Mouse (Mus musculus) inflammation-experienced regulatory T-cells, adult 6 months (primary cell): ENCODE measurements around the gene Mmp11. TPM values are rescaled to one million over a fixed set of nuclear protein-coding genes. Genes with fewer than 3 reads are reported as not detected.

Experiments used
- ATAC-seq: one replicate; pipeline ENCODE4 v1.8.0; 2017
- polyA plus RNA-seq, 3 experiments: library from polyadenylated mRNA; unstranded; fragments of 100-300 nt; shearing (Covaris generic); gene quantifications; one replicate each; pipeline ENCODE4 v1.2.1; 2017

Mmp11 gene
- 1 to 10 TPM in 2 of 3 experiments, under 1 TPM in 1; 0.91 to 7.7 (median 4.4) TPM for polyA plus RNA-seq

DNA sequence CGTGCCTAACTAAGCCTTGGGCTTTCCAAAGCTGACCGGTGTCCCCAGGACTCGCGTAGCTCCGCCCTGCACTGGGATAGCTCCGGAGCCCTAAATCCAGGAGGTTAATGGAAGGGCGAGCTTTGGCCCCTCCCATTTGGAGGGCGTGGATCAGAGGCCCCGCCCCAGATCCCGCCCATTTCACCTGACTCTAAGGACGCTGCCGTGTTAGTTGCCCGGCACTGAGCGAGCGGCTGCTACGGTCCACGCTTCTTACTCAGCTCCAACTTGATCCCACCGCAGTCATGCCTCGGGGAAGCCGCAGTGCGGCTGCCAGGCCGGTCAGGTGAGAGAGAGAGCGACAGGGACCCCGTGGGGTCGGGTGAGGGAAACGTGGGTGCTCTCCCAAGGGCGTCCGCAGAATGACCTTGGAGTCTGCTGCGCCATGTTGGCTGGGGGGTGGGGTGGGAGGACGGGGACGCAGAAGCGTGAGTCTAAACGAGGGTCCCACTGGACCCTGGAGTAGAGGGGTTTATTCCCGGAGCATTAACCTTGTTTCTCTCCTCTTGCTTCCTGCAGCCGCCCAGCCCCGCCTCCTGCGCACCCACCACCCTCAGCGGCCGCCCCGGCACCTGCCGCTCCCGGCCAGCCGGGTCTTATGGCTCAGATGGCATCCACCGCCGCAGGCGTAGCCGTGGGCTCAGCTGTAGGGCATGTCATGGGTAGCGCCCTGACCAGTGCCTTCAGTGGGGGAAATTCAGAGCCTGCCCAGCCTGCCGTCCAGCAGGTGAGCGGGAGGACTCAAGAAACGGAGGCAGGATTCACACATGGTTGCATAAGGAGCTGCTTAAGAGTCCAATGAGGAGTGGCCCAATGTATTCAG is at the start of gene Mmp11:
Gene Mmp11, minus strand, starts transcription at position 817 of the 862 bp plus-strand sequence.
- peak; percentile 73 for ATAC-seq

DNA sequence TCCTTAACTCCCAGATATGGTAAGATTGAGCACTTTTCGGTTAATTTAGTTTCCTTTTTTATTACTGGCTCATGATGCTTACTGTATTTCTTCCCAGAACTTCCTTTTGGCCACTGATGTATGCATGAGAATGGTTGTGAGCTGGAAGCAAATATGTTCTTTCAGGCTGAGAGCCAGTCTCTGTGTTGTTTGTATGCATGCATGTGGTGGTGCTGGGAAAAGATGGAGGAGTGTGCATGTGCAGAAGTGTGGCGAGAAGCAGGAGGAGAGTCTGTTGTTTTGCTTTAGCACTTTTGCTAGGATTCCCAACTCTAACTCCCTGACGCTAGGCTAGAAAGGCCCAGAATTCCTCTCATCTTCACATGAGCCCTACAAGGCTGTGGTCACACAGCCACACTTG is 43.1 kb upstream of the Mmp11 start:
- ATAC-seq, result no peak

DNA sequence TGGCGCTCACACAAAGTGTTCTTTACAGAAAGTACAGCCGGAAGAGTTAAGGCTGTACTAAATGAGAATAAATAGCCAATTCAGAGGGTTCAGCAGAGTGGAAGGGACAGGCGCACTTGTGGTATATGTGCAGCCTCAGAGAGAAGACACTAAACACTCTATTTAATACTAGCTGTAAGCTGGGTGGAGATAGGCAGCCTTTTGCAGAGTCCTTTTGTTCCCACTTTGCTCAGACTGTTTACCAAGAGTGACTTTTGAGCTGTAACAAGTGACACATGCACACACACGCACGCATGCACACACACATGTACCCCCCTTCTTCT is 42.5 kb upstream of the Mmp11 start:
- no peak for ATAC-seq

DNA sequence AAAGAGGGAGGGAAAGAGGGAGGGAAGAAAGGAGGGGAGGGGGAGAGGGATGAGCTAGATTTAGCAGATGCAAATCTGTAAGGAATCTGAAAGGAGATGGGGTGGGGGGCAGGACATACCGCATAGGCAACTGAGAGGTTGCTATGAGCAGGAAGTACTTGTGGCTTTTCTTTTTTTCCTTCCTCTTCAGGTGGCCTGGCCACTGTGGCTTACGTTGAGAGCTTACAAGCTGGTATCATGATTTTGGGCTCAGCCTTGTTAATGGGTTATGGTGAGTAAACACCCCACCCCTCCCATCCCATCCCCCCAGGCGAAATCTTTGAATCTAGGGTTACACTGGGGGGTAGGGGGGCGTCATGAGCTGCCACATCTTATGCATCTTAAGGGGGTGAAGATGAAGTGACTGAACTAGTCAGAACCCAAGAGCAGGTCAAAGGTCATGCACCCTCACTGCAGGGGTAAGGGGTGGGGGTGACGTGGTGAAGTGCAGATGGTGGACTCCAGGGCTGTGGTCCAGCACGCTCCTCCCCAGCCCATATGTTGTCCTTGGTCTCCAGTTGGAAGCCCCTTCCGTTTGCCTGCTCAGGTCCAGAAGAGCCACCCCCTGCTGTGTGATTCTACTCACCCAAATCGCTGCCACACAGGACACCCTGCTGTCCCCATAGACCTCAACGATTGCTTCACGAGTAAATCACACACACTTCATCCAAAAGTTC is 42.0 kb upstream of the Mmp11 start:
- ATAC-seq, result peak; percentile 61

DNA sequence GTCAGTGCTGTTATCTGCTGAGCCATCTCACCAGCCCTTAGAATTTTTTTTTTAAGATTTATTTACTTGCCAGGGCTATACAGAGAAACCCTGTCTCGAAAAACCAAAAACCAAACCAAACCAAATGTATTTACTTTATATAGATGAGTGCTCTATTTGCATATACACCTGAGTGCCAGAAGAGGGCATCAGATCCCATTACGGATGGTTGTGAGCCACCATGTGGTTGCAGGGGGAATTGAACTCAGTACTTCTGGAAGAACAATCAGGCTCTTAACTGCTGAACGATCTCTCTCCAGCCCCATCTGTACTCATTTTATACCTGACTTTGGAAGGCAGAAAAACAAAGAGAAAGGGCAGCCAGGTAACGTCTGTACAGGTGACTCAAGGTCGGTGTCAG is 38.9 kb upstream of the Mmp11 start:
- ATAC-seq, result peak; percentile 81

DNA sequence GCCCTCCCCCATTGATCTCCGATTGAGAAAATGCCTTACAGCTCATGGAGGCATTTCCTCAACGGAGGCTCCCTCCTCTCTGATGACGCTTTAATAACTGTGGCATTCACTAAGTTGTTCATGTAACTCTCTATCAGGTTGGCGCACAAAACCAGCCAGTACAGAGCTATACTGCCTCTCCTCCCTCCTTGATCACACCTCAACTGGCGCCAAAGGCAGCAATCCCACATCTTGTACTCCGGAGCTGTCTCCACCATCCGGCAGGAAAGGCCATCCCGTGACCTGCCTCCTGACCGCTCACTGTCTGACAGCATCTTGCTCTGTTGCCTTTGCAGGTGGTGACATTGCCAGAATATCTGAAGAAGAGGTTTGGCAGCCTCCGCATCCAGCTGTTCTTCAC is 37.5 kb upstream of the Mmp11 start:
- no peak for ATAC-seq

DNA sequence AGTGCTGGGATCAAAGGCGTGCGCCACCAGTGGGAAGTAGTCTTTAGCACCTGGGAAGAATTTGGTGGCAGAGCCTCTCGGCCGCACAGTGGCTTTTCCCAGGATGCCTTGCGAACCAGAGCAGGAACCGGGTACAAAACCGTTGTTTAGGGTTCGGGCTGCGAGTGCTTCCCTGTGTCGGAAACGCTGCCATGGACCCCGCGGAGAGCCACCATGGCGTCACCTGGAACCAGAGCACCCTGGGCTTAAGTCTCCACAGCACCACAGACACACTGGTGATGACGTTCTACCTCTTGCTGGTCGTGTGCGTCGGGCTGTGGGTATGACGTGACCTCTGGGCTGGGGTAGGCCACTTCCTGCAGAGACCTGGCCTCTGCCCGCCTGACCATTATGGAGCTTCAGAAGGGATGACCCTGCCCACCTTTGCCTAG is 18.1 kb upstream of the Mmp11 start, which contains the start of gene Gm5134:
Gene Gm5134, plus strand, starts transcription at position 134 of the 431 bp plus-strand sequence.
- ATAC-seq, result peak; percentile 47

DNA sequence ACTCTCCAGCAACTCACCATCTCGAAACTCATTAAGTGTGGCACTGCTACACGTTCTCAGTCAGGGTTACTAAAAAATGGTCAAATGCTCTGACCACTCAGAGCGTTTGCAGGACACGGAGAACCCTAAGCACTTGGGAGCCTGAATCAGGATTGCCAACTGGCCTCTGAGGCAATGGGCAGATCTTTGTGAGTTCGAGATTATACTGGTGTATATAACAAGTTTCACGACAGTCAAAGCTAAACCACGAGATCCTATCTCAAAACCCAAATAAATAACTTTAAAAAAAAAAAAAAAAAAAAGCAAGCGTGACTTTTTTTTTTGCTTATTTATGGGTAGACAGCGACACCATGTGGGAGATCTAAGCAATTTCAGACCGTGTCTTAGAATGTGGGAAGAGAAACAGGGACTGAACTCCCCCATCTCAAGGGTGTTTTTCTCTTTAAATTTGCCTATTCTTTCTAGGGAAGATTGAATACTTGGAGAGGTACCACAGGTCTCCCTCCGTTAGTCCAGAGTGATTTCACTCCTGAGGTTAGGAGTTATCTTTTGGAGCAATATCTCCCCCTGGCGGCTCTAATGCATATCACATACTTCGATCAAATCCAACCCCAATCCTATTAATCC is 15.2 kb upstream of the Mmp11 start:
- ATAC-seq, result peak; percentile 69

DNA sequence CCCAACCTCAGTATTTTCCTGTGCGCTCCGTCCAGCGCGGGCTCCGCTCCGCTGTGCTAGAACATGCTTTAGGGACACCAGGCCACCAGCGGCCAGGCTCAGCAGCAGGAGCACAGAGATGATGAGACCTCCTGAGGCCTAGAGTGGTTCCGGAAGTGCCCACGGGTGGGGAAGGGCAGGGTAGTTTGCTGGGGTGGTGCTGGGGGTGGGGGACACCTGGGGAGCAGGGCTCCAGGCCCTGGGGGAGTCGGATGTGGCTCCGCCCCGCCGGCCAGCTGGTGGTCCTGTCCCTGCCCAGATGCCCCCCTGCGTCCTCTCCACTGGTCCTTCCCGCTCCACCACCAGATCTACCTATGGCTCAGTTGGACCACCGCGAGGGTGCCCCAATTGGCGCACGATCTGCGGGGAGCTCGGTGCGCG is 14.5 kb upstream of the Mmp11 start:
- ATAC-seq, result no peak

DNA sequence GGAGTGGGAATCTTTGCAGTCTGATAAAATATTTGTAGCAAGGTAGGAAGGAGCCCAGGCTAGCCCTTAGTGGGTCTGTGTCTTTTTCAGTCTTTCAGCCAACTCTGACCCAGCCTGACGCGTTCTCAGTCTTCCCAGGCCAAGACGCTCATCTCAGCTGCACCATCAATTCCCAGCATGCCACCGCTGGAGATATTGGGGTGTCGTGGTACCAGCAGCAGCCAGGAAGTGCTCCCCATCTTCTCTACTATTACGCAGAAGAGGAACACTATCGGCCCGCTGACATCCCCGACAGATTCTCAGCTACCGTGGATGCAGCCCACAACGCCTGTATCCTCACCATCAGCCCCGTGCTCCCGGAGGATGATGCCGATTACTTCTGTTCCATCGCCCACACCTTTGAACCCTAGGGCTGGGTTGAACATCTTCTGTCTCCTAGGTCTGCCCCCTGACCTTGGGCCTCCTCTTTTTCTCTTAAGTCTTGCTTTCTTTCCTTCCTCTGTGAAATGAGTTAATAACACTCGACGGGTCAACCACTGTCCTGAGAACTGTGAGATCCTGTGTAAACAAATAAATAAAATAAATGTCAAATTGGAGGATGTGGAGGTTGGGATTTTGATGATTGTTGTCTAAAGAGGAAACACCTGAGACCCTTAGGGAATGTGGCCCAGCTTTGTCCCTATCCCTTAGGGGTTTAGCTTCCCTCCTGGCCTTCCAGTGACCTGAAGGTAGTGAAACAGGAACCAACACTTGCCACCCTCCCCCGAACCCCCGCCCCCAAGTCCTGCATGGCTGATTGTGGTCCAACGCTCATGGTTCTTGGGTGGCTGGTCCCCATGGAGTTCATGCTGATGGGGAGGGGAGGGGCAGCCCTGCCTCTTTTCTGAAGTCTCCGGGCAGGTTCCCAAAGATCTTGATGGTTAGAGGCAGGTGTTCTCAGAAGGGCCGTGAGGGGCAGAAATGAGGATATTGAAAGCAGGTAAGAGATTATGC is 13.1 kb upstream of the Mmp11 start:
- no peak for ATAC-seq

DNA sequence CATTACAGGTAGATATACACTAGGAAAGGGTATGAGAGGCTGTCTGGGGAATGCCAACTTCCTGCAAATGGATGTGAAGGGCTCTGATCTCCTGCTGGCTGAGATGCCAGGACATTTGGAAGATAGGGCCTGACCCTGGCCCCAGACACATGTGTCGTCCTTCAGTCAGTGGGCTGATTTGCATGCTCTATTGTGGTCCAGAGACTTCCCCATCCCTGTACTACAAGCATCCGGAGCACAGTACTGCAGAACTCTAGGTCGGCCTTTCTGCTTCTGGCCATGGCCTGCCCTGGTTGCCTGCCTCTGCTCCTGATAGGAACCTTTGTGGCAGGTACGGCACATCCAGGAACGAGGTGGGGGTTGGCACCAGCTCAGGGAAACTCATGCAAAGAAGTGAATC is 11.8 kb upstream of the Mmp11 start:
- no peak for ATAC-seq

DNA sequence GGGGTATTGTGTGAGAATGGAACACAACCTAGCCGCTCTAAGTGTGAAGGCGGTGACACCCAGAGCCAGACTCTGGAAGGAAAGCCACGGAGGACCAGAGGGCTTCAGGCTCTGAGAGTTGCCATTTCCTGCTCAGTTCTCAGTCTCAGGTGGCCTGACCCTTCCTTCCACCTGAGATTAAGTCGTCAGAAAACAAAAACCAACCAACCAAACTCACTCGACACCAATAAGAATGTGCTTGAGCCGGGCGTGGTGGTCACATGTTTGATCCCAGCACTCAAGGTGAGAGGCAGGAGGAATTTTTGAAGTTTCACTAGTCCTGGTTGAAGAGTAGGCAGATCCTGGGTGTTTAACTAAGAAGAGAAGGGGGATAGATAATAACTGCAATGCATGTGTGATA is 9.6 kb upstream of the Mmp11 start:
- ATAC-seq, result no peak

DNA sequence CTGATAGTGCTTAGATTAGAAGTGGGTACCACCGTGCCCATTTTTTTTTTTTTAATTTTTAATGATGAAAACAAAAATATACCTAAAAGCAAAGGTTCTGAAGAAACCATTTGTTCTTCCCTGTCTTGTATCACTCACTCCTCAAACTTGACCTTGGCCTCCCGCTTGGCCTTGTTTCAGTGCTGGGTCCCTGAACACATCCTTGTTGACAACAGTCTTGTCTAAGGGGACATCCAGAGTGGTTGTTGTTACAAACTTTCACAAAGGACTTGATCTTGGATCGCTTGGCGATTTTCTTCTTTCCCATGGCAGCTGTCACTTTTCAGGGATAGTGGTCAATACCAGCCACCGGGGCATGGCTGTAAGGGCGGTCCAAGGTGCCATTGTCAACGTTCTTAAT is 8.9 kb upstream of the Mmp11 start:
- ATAC-seq, result no peak

DNA sequence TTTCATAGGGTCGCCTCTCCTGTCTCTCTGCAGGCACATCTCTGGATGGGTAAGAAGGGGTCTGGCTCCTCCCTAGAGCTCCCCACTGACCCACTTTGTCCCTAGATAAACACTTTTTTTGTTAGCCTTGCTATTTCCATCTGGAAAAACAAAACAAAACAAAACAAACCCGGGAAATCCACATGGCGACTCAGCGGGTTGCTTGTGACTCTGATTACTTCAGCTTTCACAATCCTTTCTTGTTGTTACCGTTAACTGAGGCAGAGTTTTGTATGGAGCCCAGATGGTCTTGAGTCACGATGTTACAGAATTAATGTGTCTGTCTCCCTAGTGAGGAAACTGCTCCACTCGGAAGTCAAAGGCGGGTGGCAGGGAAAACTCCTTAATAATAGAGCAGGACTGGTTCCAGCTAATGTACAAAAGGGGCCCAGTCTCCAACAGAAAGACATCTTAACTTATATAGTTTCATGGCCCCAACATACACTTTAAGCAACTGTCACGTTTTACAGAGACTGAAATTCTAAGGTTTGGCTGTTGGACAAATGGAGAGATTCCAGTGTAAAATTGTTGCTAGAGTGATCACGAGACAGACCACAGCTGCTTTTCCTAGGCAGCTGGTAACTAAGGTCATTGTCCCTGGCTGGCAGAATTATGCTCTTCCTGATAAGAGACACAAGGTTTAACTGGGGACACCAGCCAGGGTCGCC is 7.9 kb upstream of the Mmp11 start:
- ATAC-seq, result no peak

DNA sequence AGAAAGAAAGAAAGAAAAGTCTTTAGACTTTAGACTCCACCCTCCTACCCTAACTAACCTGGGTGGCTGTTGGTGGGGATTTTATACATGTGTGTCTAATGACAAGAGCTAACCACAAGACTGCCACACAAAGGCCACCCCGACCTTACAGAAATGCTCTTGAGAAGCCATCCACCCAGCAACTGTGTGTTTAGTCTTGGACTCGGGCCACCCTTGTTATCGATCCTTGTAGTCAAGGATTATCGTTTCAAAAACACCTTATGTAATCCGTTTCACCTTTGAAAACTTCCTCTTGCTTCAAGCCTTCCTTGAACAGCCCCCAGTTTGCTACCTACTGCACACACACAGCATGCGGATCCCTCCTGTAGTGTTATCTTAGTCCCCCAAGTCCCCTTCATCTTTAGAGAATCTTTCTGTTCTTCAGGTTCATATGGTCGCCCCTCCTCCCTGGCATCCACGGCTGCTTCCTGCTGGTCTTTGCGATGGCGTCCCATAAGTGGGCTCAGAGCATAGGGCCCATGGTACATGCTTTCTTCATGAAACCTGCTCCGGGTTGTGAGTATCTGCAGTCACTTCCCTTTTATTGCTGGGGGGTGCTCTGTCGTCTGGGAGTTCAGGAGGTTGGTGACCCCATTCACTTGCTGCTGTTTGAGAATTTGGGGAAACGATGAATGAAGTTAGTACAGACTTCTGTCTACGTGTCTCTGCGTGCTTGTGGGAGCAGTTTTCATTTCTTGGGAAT is 6.6 kb upstream of the Mmp11 start, which contains the start of gene Vpreb3:
Gene Vpreb3, plus strand, starts transcription at position 322 of the 742 bp plus-strand sequence.
- ATAC-seq, result no peak

DNA sequence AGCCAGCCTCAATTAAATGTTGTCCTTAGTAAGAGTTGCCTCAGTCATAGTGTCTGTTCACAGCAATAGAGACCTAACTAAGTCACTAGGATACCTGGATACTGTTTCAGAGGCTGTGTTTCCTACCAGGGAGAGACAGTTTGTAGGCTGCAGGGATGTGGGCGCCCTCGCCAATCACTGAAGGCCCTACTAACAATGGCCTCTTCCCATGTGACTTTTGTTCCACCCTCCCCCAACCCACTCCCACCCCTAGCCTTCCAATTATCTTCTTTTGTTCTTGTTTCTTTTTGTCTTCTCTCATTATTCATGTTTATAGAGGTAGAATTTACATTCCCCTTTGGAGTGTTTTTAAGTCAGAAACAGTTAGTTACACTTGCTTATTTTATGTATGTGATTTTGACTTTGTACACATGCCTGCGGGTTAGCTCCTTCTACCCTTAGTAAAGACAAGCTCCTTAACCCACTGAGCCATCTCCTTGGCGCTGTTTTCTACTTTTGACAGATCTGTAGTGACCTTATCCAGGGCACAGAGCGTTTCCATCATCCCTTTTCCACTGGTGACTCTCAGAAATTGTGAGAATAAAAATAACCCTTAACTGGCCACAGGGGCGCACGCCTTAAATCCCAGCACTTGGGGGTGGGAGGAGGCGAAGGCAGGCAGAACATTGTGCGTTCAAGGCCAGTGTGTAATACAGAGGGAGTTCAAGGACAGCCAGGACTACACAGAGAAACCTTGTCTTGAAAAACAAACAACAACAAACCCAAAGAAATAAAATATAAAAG is 4.9 kb upstream of the Mmp11 start:
- ATAC-seq, result no peak

DNA sequence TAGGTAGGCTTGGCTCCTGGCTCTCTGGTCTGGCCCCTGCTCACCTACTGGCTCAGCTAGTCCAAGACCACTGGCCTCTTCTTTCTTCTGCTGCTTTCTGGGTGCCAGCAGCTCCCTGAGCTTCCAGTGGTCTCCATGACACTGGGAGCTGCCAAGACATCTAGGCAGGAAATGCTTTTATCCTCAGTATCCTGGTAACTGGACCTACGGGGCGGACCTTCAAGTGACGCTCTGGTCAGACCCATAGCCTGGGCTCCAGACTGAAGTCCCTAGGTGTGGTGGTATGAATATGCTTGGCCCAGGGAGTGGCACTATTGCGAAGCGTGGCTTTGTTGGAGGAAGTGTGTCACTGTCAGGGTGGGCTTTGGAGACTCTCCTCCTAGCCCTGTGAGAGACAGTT is 4.2 kb upstream of the Mmp11 start, which contains the start of gene Gm867:
Gene Gm867, minus strand, starts transcription at position 153 of the 400 bp plus-strand sequence.
- ATAC-seq, result no peak

DNA sequence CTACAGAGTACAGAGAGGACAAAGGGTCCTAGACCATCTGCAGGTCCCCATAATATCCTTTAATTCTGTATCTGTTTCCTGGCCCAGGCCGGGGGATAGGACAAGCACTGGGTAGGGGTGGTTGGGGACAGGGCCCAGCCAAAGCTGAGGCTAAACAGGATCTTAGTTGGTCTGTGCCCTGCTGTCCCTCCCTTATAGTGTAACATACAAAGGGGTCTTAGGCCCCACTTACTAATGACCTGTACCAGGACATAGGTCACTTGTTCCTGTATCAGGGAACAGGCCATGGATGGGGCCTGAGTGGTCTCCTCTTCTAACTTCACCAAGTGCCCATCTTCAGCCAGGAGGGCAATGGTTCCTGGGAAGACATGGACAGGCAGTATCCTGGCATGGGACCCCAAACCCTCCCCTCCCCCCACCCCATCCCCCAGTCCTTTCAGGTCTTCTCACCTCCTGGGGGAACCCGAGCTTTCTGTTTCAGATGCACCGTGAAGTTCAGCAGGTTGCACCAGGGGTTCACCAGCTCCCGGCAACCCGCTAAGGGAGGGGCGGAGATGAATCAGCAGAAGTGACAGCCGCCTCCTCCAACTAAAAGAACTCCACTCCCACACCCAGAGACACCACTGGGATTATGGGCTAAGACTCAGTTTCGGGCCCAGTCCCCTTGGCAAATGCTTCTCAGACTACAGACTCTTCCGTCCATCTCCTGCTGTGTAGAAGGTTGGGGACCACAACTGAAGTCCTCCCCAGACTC is 3.4 kb upstream of the Mmp11 start:
- no peak for ATAC-seq
